Mouse (Mus musculus) spleen, postnatal 14 days (tissue): ENCODE results near the gene Cldn15.
A peak's percentile ranks its signal among the peaks of the same experiment; 100 is the strongest.
"Not testable (repeated sequence)": the region's sequence is repeated elsewhere in the genome, so short reads cannot be mapped to it uniquely, and the experiment has no call there.

Experiments used
- DNase-seq, 2 experiments: peaks; one replicate each; pipeline ENCODE4 v3.0.0; 2021 to 2022; ENCODE audit warnings: low spot score in 2 of 2

Cldn15 gene

DNA sequence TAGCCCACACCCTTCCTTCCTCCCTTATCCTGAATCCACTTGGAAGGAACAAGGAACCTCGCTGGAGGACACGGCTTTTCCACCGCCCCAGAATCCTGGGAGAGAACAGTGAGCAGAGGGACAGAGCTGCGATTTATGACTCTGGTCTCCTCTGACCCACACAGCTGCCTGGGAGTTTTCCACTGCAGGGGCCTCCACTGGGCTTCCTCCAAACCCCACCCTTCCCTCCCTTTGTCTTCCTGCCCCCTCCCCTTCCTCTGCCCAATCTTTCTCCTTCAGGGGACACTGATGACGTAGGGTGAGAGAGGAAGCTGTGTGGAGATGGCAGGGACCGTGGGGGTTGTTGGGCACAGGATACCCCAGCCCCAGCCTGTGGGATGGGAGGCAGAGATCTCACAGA lies at the start of gene Cldn15:
Gene Cldn15, plus strand, starts transcription at position 286 of the 400 bp plus-strand sequence.
- no peak for DNase-seq

DNA sequence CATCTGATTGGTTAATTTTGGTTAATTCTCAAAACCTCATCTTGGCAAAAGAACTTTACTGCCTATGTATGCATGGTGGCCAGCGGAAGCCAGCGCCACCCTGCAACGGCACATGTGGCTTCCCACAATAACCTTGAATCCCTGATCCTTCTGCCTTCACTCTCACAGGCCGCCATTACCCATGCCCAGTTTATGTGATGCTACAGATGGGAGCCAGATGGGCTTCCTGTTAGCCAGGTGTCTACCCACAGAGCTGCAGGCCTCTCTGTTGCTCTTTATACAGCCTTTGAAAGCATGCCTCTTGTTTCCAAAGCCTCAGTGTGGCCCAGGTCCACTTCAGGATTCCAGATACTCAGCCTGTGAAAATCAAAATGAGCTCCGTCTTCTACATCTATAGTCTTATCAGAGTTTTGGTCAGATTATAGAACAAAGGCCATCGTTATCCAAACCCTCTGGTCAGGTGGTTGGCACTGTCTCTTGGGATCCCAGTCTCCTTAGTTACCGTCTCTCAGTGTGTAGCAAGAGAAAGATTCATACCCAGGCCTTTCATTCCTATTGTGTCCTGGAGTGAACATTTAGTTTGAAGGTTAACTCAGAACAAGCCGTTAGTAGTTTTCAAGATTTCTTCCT lies 48.7 kb upstream of the Cldn15 start:
- DNase-seq: no peak

DNA sequence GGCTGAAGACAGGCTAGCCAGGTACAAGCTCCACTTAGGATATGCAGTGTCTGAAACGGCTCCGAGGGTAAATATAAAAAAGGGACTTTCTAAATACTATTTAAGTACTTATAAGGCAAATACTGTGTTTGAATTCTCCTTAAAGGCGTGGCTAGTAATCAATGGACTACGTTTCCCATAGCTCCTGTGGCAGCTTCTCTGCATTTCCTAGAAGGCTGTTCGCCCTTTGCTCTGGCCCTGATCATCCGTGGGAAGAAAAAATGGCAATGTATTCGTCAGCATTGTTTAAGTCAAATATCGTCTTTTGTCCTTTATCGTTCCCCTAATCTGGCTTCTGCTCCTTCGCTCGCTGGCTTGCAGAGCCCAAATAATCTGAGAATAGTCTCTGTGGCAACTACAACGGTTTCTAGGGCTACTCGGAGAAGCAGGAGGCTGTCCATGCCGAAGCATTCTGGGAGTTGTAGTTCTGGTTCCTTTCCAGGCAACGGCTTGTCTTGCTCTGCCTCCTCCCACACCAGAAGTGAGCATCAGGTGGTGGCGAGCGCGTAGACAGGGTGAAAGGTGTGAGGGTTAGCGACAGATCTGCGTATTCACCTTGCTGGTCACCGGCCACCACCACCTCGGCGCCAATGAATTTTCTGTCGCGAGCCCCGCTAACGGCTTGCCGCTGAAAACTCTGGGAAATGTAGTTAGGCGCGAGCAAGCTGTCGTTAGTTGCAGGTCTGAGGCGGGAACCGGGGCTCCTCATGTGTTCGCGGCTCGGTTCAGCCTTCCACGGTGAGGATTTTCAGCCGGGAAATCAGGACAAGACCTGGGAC lies 47.6 kb upstream of the Cldn15 start:
- DNase-seq: peak; percentile 24 to 50

DNA sequence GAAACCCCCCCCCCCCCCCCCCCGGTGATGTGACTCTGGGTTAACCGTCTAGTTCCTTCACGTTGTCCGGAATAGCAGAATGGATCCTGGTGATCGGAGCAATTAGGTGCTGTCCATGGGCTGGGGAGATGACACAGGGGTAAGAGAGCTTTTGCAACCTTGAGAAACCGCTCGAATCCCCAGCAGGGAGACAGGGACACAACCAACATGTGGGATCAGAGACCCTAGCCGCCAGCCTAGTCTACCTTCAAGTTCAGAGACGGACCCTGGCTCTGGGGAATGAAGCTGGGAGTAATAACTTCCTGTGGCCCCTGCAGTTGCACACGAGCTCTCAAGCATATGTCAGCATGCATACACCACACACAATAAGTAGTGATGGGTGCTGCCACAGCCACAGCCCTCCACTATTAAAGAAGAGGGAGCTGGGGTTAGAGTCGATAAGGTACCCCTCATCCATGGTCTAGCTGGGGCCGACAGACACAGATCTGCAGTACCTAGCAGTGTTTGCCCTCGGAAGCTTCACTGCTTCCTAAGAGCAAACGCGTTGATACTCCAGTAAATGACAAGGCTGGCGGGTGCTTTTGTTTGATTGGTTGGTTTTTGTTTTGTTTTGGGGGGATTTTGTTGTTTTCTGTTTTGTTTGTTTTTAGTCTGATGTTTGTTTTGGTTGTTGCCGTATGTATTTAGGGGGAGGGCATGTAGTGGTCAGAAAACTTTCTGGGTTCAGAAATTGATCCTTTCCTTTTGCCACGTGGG lies 46.7 kb upstream of the Cldn15 start:
- no peak for DNase-seq

DNA sequence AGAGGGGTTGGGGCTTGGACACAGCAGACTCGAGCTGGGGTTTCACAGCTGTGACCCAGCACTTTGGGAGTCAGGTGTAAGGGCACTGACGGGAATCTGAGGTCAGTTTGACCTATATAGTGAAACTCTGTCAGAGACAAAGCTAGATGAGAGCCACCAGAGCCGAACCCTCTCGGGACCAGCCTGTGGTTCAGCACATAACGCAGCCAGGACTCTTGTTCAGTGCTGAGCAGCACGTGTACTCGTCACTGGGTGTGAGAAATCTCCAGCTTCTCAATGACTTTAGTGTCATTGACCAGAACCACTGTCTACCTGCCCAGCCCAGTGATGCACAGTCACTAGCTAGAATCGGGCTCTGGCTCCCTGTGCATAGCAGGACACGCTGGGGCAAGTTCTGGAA lies 43.6 kb upstream of the Cldn15 start:
- no peak for DNase-seq

DNA sequence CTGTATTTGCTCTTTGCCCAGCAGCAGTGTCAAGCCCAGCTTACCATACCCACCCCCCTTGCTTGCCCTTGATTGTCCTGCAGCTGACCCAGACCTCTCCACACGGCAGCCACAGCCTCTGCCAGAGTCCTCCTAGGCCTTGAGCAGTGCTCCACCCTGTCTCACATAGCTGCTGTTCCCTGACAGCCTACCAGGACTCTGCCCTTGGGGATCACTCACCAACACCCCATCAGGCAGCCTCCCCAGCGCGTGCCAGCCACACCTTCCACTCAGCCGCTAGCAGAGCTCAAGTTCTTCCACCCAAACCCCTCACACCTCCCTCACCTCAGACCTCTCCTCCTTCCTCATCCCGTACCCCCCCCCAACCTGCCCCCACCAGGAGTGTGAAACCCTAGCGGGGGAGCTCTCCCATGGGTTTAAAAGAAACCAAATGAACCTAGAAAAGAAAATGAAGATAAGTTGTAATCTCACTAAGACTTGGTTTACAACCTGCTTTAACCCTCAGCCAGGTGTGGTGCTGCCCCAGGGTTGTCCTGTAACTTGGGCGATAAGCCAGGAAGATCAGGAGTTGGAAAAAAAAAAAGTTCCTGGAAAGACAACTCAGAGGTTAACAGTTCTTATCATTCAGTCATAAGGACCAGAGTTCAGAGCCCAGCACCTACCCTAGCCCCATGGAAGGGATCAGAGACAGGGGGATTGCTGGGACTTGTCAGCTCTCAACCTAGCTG lies 42.5 kb upstream of the Cldn15 start:
- no peak for DNase-seq

DNA sequence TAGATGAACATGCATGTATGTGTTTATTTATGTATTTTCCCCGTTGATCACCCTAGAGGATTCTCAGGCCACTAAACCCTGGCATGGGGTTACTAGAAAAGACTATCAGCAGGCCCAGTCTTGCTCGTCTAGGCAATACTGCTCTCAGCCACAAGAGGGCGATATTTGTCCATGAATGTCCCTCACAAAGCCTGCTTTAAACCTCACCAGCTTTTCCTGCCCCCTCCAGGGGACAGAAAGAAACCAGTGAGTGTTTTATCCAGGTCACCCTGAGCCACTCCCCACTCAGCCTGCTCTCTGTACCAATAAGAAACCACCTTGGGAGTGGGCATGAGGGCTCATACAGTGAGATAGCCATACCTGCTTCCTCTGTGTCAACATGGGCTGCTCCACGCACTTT lies 37.3 kb upstream of the Cldn15 start:
- peak; percentile 49 to 79 for DNase-seq

DNA sequence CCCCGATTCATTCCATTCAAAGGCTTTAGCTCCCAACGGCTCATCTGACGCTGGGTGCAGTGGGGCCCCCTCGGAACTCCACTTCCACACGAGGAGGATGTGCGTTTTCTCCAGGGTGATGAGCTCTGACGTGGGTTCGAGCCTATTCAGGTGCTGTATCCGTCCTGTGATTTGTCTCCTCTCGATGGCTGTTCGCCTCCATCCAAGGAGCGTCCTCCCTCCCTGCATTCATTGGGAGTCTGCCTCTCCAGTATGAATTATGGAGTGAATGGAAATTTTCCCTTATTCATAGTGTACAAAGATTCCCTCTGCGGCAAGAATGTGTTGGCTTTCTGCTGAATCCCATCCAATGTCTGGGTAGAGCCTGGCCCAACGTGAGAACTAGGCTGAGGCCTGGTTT lies 34.5 kb upstream of the Cldn15 start:
- no peak for DNase-seq

DNA sequence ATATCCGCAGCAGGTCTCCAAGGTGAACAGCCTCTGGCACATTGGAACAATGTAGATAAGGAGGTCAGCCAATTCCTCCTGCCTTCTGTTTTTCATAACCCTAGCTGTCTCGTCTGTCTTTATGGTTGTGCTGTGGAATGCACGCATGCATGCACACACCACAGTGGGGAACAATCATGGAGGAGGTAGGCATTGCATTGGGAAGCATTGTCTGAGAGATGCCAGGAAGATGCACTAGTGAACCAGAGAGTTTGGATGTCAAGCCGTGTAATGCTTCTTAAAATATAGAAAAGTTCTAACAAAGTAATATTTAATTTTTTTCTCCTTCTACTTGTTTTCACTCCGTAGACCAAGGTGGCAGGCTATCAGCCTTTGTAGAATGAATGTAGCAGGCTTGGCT lies 33.5 kb upstream of the Cldn15 start:
- DNase-seq: no peak

DNA sequence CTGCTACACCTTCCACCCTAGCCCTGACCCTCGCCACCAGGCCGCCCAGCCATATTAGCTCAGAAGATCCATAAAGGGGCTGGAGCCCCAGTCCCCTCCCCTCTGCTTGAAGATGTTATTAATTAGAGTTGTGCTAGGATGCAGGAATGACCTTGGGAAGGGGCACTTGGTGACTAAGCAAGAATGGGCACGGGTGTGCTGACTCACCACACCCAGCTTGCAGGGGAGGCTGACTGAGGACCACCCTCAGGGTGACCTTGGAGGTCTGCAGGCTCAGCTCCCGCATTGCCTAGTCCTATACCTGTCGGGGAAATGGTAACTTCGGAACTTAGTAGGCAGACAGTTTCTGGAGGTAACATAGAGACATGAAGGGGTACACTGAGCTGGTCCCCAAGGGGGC lies 32.5 kb upstream of the Cldn15 start:
- DNase-seq: no peak

DNA sequence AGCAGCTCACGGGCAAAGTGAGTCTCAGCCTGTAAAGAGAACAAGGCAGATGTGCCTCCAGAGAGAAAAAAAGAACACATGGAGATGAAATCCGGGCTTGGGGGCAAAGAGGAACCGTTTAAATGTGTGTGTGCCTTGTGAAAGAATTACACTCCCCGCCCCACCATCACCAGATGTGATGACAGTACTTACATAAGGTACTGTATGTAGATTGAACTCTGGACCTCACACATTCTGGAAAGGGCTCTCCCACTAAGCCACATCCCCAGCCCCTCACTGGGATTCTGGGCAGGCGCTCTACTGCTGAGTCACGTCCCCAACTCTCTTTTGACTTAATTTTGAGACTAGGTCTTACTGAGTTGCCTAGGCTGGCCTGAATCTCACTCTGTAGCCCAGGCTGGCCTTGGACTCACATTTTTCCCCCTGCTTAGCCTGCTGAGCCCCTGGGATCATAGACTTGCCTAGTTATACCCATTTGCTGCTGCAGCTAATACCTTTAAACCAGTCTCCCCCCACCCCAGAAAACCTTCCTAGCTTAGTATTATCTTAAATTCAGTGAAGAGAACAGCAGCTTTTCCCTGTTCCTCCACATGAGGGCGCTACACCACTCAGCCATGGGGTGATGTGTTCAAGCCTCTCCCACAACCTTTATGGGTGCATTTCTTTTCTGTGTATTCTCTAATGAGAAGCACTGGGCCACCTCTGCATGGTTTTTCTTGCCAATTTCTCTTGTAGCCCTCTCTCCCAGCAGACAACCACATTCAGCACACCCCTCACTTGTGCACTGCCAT lies 30.3 kb upstream of the Cldn15 start:
- DNase-seq: no peak

DNA sequence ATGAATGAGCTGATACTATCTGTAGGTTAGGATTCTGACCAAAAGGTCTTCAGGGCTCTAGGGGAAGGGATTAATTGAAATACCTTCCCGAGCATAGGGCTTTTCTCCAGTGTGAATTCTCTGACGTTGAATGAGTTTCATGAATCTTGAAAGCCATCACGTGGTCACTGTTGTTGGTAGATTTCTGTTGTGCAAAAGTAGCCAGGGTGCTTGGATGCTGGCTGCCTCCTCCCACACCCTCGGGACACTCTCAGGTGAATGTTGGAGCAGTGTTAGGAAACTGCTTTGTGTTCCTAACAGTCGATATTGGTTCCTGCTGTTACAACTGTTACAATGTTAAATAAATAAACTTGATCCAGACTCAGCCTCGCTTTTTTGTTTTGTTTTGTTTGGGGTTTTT lies 29.7 kb upstream of the Cldn15 start:
- no peak for DNase-seq

DNA sequence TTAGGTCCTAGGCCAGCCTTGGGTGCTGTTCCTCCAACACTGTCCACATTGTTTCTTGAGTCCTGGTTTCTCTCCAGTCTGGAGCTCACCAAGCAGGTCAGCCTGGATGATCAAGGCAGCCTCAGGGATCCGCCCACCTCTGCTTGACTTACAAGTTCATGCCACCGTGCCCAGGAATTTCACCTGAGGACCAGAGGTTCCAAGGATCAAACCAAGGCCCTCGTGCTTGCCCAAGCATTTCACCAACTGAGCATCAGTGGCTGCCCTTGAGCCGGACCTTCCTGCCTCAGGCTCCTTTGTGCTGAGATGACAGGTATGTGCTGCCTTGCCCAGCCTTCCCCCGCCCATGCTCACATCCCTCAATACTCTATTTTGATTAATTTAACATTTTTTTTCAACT lies 28.8 kb upstream of the Cldn15 start:
- DNase-seq: no peak

DNA sequence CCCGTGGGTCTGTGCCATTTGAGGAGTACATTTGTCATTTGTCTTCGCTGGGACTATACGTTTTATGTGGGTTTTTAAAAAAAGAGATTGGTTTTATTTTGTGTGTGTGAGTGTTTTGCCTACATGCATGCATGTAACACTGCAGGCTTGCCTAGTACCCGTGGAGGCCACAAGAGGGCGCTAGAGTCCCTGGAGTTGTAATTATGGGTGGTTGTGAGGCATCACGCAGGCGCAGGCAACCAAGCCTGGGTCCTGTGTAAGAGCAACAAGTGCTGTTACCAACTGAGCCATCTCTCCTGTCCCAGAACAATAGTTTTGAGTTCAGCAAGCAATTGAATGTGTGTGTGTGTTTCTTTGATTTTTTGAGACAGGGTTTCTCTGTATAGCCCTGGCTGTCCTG lies 27.1 kb upstream of the Cldn15 start:
- peak in 1 of 2 experiments; percentile 34 for DNase-seq

DNA sequence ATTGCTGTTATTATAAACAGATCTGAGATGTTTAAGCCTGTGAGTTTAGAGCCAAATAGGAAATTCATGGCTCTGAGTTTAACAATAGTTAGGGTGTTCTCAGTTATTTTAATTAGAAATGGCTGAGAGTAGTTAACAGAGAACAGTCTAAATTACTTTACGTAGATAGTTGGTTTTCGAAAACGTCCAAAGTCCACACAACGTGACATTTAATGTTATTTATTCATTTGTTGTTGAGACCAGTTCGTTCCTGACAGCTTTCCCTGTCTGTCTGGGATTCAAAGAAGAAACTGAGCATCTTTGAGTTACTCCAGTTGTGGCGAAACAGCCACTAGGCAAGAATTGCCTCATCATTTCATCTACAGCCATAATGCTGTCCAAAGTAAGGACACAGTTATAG lies 26.4 kb upstream of the Cldn15 start:
- DNase-seq: not testable (repeated sequence)

DNA sequence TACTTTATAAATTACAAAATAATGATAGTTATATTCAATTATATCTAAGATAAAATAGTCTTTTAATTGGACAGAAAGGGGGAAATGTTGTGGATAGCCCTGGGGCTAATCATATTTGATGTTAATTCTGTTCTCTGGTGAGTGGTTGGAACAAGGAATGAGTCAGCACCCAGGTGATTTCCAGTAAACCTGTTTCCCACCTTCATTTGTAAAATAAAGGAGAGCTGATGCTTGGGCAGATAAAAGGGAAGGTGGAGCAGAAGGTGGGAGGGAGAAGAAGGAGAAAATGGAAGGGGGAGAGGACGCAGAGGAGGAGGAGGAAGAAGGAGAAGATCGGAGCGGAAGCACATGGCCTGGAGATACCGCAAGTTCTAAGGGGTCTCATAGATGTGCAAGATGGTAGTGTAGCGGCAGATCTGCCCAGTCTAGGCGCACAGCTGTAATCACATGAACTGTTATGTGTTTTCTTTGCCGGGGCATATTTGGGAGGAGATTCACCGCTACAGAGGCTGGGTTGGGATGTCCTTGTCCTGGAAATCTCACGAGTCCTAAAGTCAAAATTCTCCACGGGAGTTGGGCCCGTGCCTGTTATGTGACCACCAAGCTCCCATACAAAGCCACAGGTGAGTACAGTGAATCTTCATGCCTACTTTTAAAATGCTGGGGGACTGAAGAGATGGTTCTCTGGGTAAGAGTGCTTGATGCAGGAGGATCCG lies 25.4 kb upstream of the Cldn15 start:
- no peak for DNase-seq

DNA sequence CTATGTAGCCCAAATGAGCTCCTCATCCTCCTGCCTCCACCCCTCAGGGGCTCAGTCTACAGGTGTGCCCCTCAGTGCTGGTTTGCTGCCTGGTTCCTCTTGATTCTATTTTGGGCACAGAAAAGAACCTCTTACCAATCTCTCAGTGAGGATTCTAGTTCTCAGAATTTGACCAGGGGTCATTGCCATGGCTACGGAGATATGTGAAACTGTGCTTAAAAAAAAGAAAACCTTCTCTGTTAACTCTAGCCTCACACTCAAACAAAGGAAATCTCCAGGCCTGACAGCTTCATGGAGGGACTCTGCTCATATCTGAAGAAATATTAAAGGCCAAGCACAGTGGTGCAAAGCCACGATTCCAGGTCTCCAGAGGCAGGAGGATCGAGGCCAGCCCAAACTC lies 23.6 kb upstream of the Cldn15 start:
- DNase-seq: no peak

DNA sequence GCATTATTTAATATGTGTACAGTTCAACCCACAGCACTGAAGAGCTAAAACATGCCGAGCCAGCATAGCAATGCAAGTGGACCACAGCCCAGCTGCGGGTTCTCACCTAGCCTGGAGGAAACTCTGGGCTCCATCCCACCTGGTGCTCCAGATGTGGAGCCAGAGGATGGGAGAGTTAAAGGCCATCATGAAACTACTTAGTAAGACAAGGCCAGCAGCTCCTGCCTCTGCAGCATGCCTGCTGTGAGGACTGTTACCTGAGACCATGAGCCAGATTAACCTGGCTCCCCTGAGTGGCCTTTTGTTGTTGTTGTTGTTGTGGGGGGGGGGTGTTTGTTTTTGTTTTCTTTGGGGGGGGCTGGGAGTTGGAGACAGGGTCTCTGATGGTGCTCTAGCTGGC lies 23.0 kb upstream of the Cldn15 start:
- DNase-seq: no peak

DNA sequence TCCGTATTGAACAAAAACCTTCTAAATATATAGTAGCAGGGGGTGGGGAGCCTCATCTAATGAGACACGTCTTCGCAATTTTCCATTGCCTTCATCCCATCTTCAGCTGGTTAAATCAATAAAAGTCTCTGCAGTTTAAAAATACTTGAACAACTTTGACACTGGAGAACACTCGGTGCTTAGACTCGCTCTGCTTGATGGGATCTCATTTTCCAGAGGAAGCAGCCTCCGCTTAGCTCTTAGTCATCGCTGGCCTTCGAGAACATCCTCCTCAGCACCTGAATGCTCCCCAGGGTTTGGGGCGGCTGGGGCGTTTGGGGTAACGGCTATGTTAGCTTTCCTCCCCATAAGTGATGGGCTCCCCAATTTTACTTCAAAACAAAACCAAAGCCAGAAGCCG lies 21.3 kb upstream of the Cldn15 start:
- no peak for DNase-seq

DNA sequence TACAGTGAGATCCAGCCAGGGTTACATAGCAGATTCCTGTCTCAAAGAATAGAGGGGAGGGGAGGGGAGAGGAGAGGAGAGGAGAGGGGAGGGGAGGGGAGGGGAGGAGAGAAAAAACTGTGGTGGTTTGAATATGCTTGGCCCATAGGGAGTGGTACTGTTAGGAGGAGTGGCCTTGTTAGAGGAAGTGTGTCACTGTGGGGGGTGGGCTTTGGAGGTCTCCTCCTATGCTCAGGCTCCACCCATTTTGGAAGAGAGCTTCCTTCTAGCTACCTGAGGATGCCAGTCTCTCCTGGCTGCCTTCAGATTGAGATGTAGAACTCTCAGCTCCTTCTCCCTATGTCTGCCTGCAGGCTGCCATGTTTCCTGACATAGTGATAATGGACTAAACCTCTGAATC lies 18.5 kb upstream of the Cldn15 start:
- DNase-seq: no peak
